Mouse (Mus musculus) kidney, postnatal 0 days (tissue): ENCODE measurements at regions not wholly inside any gene's neighbourhood (a gene's known extent, or its start where the extent isn't known, plus 50 kb on each side); places are given as distances from the start of the nearest gene placed in this dataset.

Source experiments
- ATAC-seq: fragments of 200-750 bp; cut with Nextera tagmentation; replicated peaks from 2 replicates; pipeline ENCODE4 v1.8.0; 2017; ENCODE audit warnings: low read depth, moderate number of reproducible peaks, moderate TSS enrichment, moderate library complexity; ENCODE audit not compliant: low FRiP score
- DNase-seq: peaks from one replicate; pipeline ENCODE4 v3.0.0-alpha.2; 2016; ENCODE audit warnings: low spot score
- H3K27ac ChIP-seq: fragments of 300-500 bp; sonication (generic); 2 replicates; pipeline ENCODE4 v1.5.1; 2014; ENCODE audit warnings: mild to moderate bottlenecking
- H3K27me3 ChIP-seq: fragments of 300-500 bp; sonication (generic); 2 replicates; pipeline ENCODE4 v1.6.1; 2014; ENCODE audit warnings: low read length, mixed read lengths; ENCODE audit not compliant: insufficient read depth
- H3K36me3 ChIP-seq: fragments of 300-500 bp; sonication (generic); 2 replicates; pipeline ENCODE4 v1.6.1; 2014; ENCODE audit warnings: low read length, mixed read lengths; ENCODE audit not compliant: insufficient read depth
- H3K4me1 ChIP-seq: fragments of 300-500 bp; sonication (generic); replicated peaks from 2 replicates; pipeline ENCODE4 v1.6.1; 2014; ENCODE audit warnings: antibody characterized with exemption, low read length, mixed read lengths; ENCODE audit not compliant: insufficient read depth
- H3K4me2 ChIP-seq: fragments of 300-500 bp; sonication (generic); 2 replicates; pipeline ENCODE4 v1.6.1; 2014; ENCODE audit warnings: mild to moderate bottlenecking, low read length, moderate library complexity, mixed read lengths
- H3K4me3 ChIP-seq: fragments of 300-500 bp; sonication (generic); replicated peaks from 2 replicates; pipeline ENCODE4 v1.5.1; 2014; ENCODE audit warnings: low read depth, low read length
- H3K9ac ChIP-seq: fragments of 300-500 bp; sonication (generic); 2 replicates; pipeline ENCODE4 v1.6.1; 2014; ENCODE audit warnings: low read depth, low read length
- H3K9me3 ChIP-seq: fragments of 300-500 bp; sonication (generic); replicated peaks from 2 replicates; pipeline ENCODE4 v1.6.1; 2016; ENCODE audit warnings: low read length, inconsistent platforms, mixed read lengths
- CTCF ChIP-seq: IDR thresholded peaks from 2 replicates; pipeline ENCODE4 v1.5.1; 2016; ENCODE audit warnings: antibody characterized with exemption, low read depth, mild to moderate bottlenecking, moderate library complexity
- WGBS: fragments of 180-500 bp; shearing (Covaris S2); extraction: QIAGEN DNeasy Blood & Tissue Kit; methylation state at CpG from one replicate; pipeline ENCODE4 v1.1.7; 2014; 5-methylcytosine and 5-hydroxymethylcytosine counted together

DNA sequence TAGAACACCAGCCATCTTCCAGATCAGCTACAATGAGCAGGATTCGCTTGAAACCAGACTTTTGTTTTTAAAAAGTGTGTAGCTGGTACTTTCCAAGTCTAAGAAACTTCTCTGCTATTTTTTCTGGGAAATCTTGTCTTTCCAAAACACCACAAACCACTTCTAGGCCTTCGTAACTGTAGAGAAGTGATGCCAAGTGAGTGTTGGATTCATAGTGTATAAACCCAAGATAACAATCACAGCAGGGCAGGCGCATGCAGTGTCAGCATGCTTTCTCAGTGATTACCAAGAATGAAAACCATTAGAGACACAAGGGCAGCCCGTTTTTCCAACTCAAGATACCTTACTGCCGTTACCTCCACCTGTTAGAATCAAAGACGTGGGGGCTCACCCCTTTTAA lies 58.9 kb upstream of the Ptgfr start:
- H3K9ac ChIP-seq = no peak overlapping the region
- H3K9me3 ChIP-seq = no peaks in the 10 kb centered on the region
- no peaks in the 10 kb centered on the region for H3K27me3 ChIP-seq
- no peak overlapping the region for H3K4me3 ChIP-seq
- H3K36me3 ChIP-seq = no peaks in the 10 kb centered on the region
- TF ChIP-seq CTCF = no peak
- WGBS = 82% methylated on average over 6 of the region's 6 CpGs
- no peak overlapping the region for H3K27ac ChIP-seq
- no peak overlapping the region for H3K4me2 ChIP-seq
- DNase-seq (no peak), ATAC-seq (no peak)
- peaks cover under 1% of the 10 kb centered on the region; the same call in 1 of the 2 replicates for H3K4me1 ChIP-seq

DNA sequence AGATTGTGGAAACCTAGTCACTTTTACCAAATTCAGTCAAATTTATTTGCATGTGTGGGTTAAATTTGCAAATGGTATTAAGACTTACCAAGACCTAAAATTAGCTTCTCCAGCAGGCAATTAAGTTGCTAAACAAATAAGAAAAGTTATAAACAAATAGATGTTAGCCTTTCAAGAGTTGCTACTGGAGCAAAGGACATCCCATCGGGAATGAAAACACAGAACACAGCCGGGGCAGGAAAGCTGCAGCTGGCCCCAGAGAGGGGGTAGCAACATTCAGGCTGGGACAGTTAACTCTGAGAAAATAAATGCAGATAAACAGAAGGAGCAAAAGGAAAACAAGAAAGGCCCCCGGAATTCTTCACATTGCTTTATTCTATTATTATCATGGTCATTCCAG lies 57.3 kb upstream of the Ptgfr start:
- 49% methylated on average over 3 of the region's 3 CpGs for WGBS
- H3K4me1 ChIP-seq = peaks cover 11% of the 10 kb centered on the region
- H3K27ac ChIP-seq = no peak overlapping the region
- H3K9me3 ChIP-seq = no peaks in the 10 kb centered on the region
- no peak for ATAC-seq
- DNase-seq = peak; percentile 14
- no peak overlapping the region for H3K9ac ChIP-seq
- no peak overlapping the region for H3K4me2 ChIP-seq
- no peak overlapping the region for H3K4me3 ChIP-seq
- no peaks in the 10 kb centered on the region for H3K27me3 ChIP-seq
- H3K36me3 ChIP-seq = no peaks in the 10 kb centered on the region
- TF ChIP-seq CTCF = no peak

DNA sequence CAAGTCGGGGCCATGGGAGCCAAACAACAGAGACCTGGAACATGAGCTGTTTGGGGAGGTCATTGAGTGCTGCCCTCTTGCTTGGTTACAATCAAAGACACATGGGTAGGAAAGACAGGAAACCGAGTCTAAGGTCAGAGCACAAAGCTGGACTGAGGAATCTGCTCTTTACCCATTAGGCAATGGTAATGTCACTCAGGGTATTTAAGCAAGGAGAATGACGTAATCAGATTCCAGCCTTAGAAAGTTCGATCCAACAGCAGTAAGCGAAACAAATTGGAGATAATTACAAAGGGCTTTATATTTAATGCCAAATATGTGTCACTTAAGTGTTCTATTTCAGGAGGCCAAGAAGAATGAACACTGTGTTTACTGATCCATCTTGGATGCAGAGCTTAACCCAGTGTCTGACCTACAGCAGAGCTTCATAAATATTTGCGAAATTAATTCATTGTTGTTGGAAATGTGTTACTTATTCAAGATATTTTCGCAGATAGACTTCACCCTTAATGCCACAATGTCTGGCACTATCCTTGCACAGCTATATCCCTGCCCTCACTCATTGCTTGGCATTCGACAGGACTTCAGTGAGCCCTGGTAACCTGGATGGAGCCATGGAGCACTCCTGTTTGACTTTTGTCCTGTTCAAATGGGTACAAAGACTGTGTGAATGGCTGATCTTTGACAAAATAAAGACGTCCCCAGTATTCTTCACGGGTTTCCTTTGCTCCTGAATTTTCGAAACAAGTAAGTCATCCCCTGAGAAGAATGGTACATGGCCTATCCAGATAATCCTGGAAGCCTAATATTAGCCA lies 56.2 kb upstream of the Ptgfr start:
- no peak overlapping the region for H3K4me2 ChIP-seq

DNA sequence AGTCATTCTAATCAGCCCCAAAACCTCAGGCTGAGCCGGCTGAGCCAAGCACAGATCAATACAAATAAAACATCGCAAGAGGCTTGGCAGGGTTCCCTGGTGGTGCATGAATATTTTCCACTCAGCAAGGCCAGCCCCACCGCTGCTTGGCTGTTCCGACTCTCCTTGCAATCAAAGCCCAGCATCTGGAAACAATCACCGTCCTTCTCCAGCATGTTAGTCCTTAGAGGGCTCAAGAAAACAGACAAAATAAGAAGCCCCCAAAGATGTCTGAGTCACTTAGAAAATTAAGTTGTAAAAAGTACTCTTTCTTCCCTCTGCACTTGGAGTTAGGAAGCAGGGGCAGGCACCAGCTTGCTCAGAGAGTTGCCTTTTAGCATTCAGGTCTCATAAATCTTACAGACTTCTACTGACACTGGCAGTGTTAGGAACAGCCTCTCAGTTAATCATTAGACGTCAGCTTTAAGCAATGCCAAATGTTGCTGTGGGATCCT lies 54.4 kb upstream of the Ptgfr start:
- WGBS = 8% methylated on average over 6 of the region's 6 CpGs
- peak; percentile 70 for ATAC-seq
- no peak for TF ChIP-seq CTCF

More for the DNA sequence above, 56.2 kb upstream of the Ptgfr start:
- no peak overlapping the region for H3K9ac ChIP-seq
- no peak for ATAC-seq
- H3K27me3 ChIP-seq = no peaks in the 10 kb centered on the region
- no peaks in the 10 kb centered on the region for H3K36me3 ChIP-seq
- no peak for TF ChIP-seq CTCF
- H3K4me3 ChIP-seq = no peak overlapping the region
- H3K27ac ChIP-seq = no peak overlapping the region
- H3K9me3 ChIP-seq = no peaks in the 10 kb centered on the region
- peaks cover 11% of the 10 kb centered on the region for H3K4me1 ChIP-seq
- 73% methylated on average over 11 of the region's 11 CpGs for WGBS
- peak; percentile 12 for DNase-seq

DNA sequence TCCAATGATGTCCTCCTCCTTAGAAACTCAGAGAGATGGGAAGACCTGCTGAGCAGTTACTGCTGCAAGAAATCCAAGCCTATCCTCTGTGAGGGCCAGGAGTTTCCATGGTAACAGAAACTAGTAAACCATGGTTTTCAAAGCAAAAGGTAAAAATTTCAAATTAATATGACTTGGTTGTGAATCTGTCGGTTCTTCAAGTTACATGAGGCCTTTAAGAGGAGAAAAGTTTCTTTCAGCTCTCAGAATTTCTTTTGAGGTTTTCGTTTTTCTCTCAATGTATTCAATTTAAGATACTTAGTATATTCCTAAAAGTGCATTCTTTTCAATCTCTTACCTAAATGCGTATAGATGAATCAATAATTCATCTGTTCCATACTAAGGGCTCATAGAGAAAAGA lies 53.9 kb upstream of the Ptgfr start:
- H3K9ac ChIP-seq = no peak overlapping the region
- peaks cover 11% of the 10 kb centered on the region for H3K4me1 ChIP-seq
- ATAC-seq (no peak), DNase-seq (no peak)
- no peaks in the 10 kb centered on the region for H3K27me3 ChIP-seq
- WGBS = 65% methylated on average over 3 of the region's 3 CpGs
- H3K4me2 ChIP-seq = no peak overlapping the region
- no peaks in the 10 kb centered on the region for H3K36me3 ChIP-seq
- peak overlapping the region; percentile 60 for H3K27ac ChIP-seq
- H3K4me3 ChIP-seq = no peak overlapping the region
- no peak for TF ChIP-seq CTCF
- no peaks in the 10 kb centered on the region for H3K9me3 ChIP-seq

More for the DNA sequence above, 54.4 kb upstream of the Ptgfr start:
- peak; percentile 90 for DNase-seq
- H3K9me3 ChIP-seq = no peaks in the 10 kb centered on the region
- H3K4me1 ChIP-seq = peaks cover 11% of the 10 kb centered on the region
- no peak overlapping the region for H3K4me3 ChIP-seq
- no peak overlapping the region for H3K9ac ChIP-seq
- no peaks in the 10 kb centered on the region for H3K27me3 ChIP-seq
- H3K36me3 ChIP-seq = no peaks in the 10 kb centered on the region
- peak overlapping the region; percentile 60 for H3K27ac ChIP-seq
- H3K4me2 ChIP-seq = no peak overlapping the region

DNA sequence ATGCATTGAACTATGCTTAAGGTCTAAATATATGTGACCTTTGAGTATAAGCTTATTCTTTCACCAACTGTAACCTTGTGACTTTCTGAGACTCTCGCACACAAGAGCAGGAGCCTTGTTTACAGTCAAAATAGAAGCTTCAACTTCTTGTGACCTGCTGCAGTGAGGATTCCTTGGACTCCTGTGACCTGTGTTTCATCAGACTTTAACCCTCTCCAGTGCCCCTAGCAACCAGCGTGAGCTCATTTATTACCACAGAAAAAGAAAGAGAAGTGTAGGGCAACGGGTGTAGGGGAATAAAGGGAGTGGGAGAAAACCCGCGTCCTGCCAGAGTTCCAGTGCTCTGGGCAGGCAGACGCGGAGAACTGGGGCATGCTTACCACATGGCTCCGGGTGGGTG lies 52.3 kb upstream of the Ptgfr start:
- Histone ChIP-seq H3K4me2 (no peak overlapping the region), H3K36me3 (no peaks in the 10 kb centered on the region), H3K9ac (no peak overlapping the region), H3K4me1 (peaks cover 11% of the 10 kb centered on the region), H3K27ac (no peak overlapping the region), H3K4me3 (no peak overlapping the region), H3K9me3 (no peaks in the 10 kb centered on the region), H3K27me3 (no peaks in the 10 kb centered on the region)
- DNase-seq (peak; percentile 24), ATAC-seq (peak; percentile 22; the same call in 1 of the 2 replicates)
- WGBS = 45% methylated on average over 8 of the region's 8 CpGs
- TF ChIP-seq CTCF = no peak
